16 mouse cellular contexts compared by ENCODE assay signal in genomic region chr5:3460907-3461306, GRCm38 (mm10).
DNase-seq lines count a peak whose midpoint lies in the region; ATAC-seq lines count a peak whose summit lies in the region.
"Had no signal": no experiment of that assay in that cellular context is flagged by ENCODE, and none has a peak within 500 bp of the region (broad histone marks: within the 10 kb centered on the region; RNA-seq: fewer than 3 reads in every experiment).

No protein-coding gene starts in this region.

- no peak overlapping the region for H3K9ac ChIP-seq in liver, embryonic 11.5 days (ENCODE audit: low read depth, low read length)
- no peak overlapping the region for H3K9ac ChIP-seq in midbrain, embryonic 15.5 days
- H3K9ac ChIP-seq: embryonic facial prominence, embryonic 13.5 days; forebrain, embryonic 12.5 days; heart, embryonic 15.5 days had no signal

- no peaks in the 10 kb centered on the region for H3K9me3 ChIP-seq in liver, embryonic 11.5 days (ENCODE audit: control insufficient read depth, low read length)
- no peaks in the 10 kb centered on the region for H3K9me3 ChIP-seq in midbrain, embryonic 15.5 days
- H3K9me3 ChIP-seq: embryonic facial prominence, embryonic 13.5 days; forebrain, embryonic 12.5 days; heart, embryonic 15.5 days had no signal

- H3K4me1 ChIP-seq in liver, embryonic 11.5 days (replicated peaks; ENCODE audit: control insufficient read depth, insufficient read depth, low read length), result peaks cover 20% of the 10 kb centered on the region
- no peaks in the 10 kb centered on the region for H3K4me1 ChIP-seq in midbrain, embryonic 15.5 days
- H3K4me1 ChIP-seq: forebrain, embryonic 12.5 days had no signal

- no peak overlapping the region for H3K4me3 ChIP-seq in liver, embryonic 11.5 days (ENCODE audit: low read depth, low read length)
- no peak overlapping the region for H3K4me3 ChIP-seq in midbrain, embryonic 15.5 days
- H3K4me3 ChIP-seq: embryonic facial prominence, embryonic 13.5 days; forebrain, embryonic 12.5 days; heart, embryonic 15.5 days; myocyte had no signal

- H3K27me3 ChIP-seq in liver, embryonic 11.5 days (replicated peaks; ENCODE audit: control insufficient read depth, insufficient read depth, low read length), result no peaks in the 10 kb centered on the region
- H3K27me3 ChIP-seq in midbrain, embryonic 15.5 days (replicated peaks), result no peaks in the 10 kb centered on the region
- H3K27me3 ChIP-seq: embryonic facial prominence, embryonic 13.5 days; forebrain, embryonic 12.5 days; heart, embryonic 15.5 days had no signal

- ATAC-seq in liver, embryonic 11.5 days (replicated peaks; ENCODE audit: low FRiP score), result no peak; the same call in 1 of the 2 replicates
- ATAC-seq in CD4-positive, CD25-positive, alpha-beta regulatory T cell, adult 4 months, result peak; percentile 78
- peak; percentile 54 for ATAC-seq in common myeloid progenitor, adult 5-6 weeks (replicated peaks; ENCODE audit: low read depth, poor library complexity, severe bottlenecking)
- no peak for ATAC-seq in megakaryocyte-erythroid progenitor cell, adult 5-6 weeks (replicated peaks; ENCODE audit: low FRiP score, low TSS enrichment, poor library complexity, severe bottlenecking)
- ATAC-seq in midbrain, embryonic 15.5 days (replicated peaks), result no peak

- peak; percentile 13 for DNase-seq in liver
- no peak for DNase-seq in liver, embryonic 11.5 days (ENCODE audit: low spot score)
- DNase-seq in naive thymus-derived CD4-positive, alpha-beta T cell, adult 2 months (ENCODE audit: low read depth), result peak; percentile 48
- no peak for DNase-seq in right cerebral cortex, postnatal 14 days
- DNase-seq: adrenal gland, postnatal 36 days; cerebellum, adult 9-11 months; gastrocnemius, postnatal 14 days; kidney, postnatal 25 days had no signal

- H3K27ac ChIP-seq in liver, embryonic 11.5 days (ENCODE audit: low read depth, low read length), result no peak overlapping the region
- H3K27ac ChIP-seq in midbrain, embryonic 15.5 days, result no peak overlapping the region
- H3K27ac ChIP-seq: embryonic facial prominence, embryonic 13.5 days; forebrain, embryonic 12.5 days; heart, embryonic 15.5 days had no signal

- 55% methylated on average over 9 of the region's 9 CpGs for WGBS in liver, embryonic 11.5 days
- WGBS in midbrain, embryonic 15.5 days, result 85% methylated on average over 9 of the region's 9 CpGs

- no peak overlapping the region for H3K4me2 ChIP-seq in liver, embryonic 11.5 days
- no peak overlapping the region for H3K4me2 ChIP-seq in midbrain, embryonic 15.5 days
- H3K4me2 ChIP-seq: embryonic facial prominence, embryonic 13.5 days; forebrain, embryonic 12.5 days; heart, embryonic 15.5 days had no signal

- 0 out of 2 replicates have a peak, but pooled peaks cover 2% of the 10 kb centered on the region for H3K36me3 ChIP-seq in liver, embryonic 11.5 days (ENCODE audit: control insufficient read depth, insufficient read depth, low read length)
- no peaks in the 10 kb centered on the region for H3K36me3 ChIP-seq in midbrain, embryonic 15.5 days (replicated peaks)
- H3K36me3 ChIP-seq: embryonic facial prominence, embryonic 13.5 days; forebrain, embryonic 12.5 days; heart, embryonic 15.5 days had no signal

Comparison
In these comparisons a context has a peak if more than half of its experiments do, and no peak if none do; other contexts are left out.
1. DNase-seq: peak in liver (single experiment) and naive thymus-derived CD4-positive, alpha-beta T cell, adult 2 months (single experiment); none in liver, embryonic 11.5 days (single experiment) and right cerebral cortex, postnatal 14 days (single experiment).
2. ATAC-seq: peak in CD4-positive, CD25-positive, alpha-beta regulatory T cell, adult 4 months (single experiment) and common myeloid progenitor, adult 5-6 weeks (single experiment); none in liver, embryonic 11.5 days (single experiment), megakaryocyte-erythroid progenitor cell, adult 5-6 weeks (single experiment) and midbrain, embryonic 15.5 days (single experiment).